7 mouse cellular contexts compared by ENCODE assay signal in the genomic region with DNA sequence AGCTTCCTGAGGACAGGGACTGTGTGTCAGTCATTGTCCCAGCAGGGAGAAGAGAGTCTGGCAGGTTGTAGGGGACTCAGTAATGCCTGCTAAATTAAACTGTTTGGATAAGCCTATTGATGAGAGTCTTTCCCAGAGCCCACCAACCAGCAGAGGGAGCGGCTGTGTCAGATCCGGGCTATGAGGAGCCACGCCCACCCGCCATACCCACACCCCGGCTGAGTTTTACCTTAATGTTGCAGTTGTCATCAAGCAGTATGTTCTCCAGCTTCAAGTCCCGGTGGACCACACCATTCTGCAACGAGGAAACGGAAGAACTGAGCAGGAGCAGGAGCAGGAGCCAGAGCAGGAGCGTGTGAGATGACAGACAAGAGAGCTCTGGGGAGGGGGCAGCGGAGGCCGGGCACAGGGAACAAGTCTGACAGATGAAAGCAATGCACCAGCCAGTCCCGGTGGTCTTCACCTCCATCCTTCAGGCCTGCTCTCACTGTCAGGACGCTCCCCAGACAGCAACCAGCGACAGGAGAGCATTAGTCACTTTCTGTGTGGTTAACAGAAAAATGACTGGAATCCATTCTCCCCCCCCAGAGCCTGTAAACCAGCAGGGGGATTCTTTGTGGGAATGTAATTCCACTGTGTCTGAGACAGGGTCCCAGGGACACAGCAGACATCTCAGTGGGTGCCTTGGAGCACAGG. TPM values are rescaled to one million over a fixed set of nuclear protein-coding genes. Genes with fewer than 3 reads are reported as not detected.
DNase-seq lines count a peak whose midpoint lies in the region; ATAC-seq and TF ChIP-seq lines count a peak whose summit lies in the region.

No protein-coding gene starts in this region.

- H3K27me3 ChIP-seq in liver, postnatal 0 days (ENCODE audit: insufficient read depth, low read length), result no peaks in the 10 kb centered on the region
- no peaks in the 10 kb centered on the region for H3K27me3 ChIP-seq in embryonic facial prominence, embryonic 10.5 days (replicated peaks; ENCODE audit: low read depth, poor library complexity, severe bottlenecking)
- no peaks in the 10 kb centered on the region for H3K27me3 ChIP-seq in intestine, embryonic 15.5 days (replicated peaks)
- no peaks in the 10 kb centered on the region for H3K27me3 ChIP-seq in midbrain, embryonic 16.5 days (ENCODE audit: control insufficient read depth, insufficient read depth, low read depth, low read length)

- peak; percentile 26 for DNase-seq in liver
- no peak for DNase-seq in liver, postnatal 0 days
- DNase-seq in embryonic facial prominence, embryonic 10.5 days (ENCODE audit: low spot score), result peak; percentile 55
- no peak for DNase-seq in frontal cortex, adult 2 months (ENCODE audit: extremely low spot score in 1 of 2, low spot score in 1 of 2)
- DNase-seq in gastrocnemius, adult 18-20 months (ENCODE audit: low spot score), result no peak

- 38% methylated on average over 14 of the region's 14 CpGs for WGBS in liver, postnatal 0 days (ENCODE audit: insufficient replicate concordance)
- 32% methylated on average over 14 of the region's 14 CpGs for WGBS in embryonic facial prominence, embryonic 10.5 days
- WGBS in intestine, embryonic 15.5 days, result 23% methylated on average over 14 of the region's 14 CpGs
- 15% methylated on average over 14 of the region's 14 CpGs for WGBS in midbrain, embryonic 16.5 days

- no peak for ATAC-seq in liver, postnatal 0 days
- ATAC-seq in intestine, embryonic 15.5 days, result no peak
- 0 out of 2 replicates have a peak, but pooled peaks have one; percentile 7 for ATAC-seq in midbrain, embryonic 16.5 days

- no peak; the same call in 1 of the 2 replicates for TF ChIP-seq CTCF in liver, postnatal 0 days (IDR thresholded peaks at IDR 0.05; ENCODE audit: low read depth)

- no peaks in the 10 kb centered on the region for H3K36me3 ChIP-seq in liver, postnatal 0 days (replicated peaks; ENCODE audit: insufficient read depth, low read length)
- H3K36me3 ChIP-seq in embryonic facial prominence, embryonic 10.5 days (replicated peaks), result peaks cover 32% of the 10 kb centered on the region
- no peaks in the 10 kb centered on the region for H3K36me3 ChIP-seq in intestine, embryonic 15.5 days
- H3K36me3 ChIP-seq in midbrain, embryonic 16.5 days (ENCODE audit: control insufficient read depth, insufficient read depth, low read length), result no peaks in the 10 kb centered on the region

- no peak for TF ChIP-seq EP300 in liver, postnatal 0 days (IDR thresholded peaks at IDR 0.05; ENCODE audit: low read depth)

- no peaks in the 10 kb centered on the region for H3K9me3 ChIP-seq in liver, postnatal 0 days (ENCODE audit: low read length)
- H3K9me3 ChIP-seq in embryonic facial prominence, embryonic 10.5 days, result no peaks in the 10 kb centered on the region
- H3K9me3 ChIP-seq in intestine, embryonic 15.5 days, result no peaks in the 10 kb centered on the region
- H3K9me3 ChIP-seq in midbrain, embryonic 16.5 days (replicated peaks; ENCODE audit: control insufficient read depth, low read length, poor library complexity, severe bottlenecking), result no peaks in the 10 kb centered on the region

- H3K4me3 ChIP-seq in liver, postnatal 0 days (ENCODE audit: low read depth, low read length), result no peak overlapping the region
- peak overlapping the region; percentile 1; the same call in 1 of the 2 replicates for H3K4me3 ChIP-seq in embryonic facial prominence, embryonic 10.5 days
- H3K4me3 ChIP-seq in intestine, embryonic 15.5 days (replicated peaks), result no peak overlapping the region
- no peak overlapping the region for H3K4me3 ChIP-seq in midbrain, embryonic 16.5 days (ENCODE audit: low read depth, low read length)

- peaks cover 16% of the 10 kb centered on the region for H3K4me1 ChIP-seq in liver, postnatal 0 days (ENCODE audit: insufficient read depth)
- peaks cover 75% of the 10 kb centered on the region for H3K4me1 ChIP-seq in embryonic facial prominence, embryonic 10.5 days
- H3K4me1 ChIP-seq in intestine, embryonic 15.5 days (replicated peaks), result peaks cover 28% of the 10 kb centered on the region
- peaks cover 27% of the 10 kb centered on the region for H3K4me1 ChIP-seq in midbrain, embryonic 16.5 days (ENCODE audit: control insufficient read depth, insufficient read depth, low read length)

- H3K4me2 ChIP-seq in liver, postnatal 0 days (ENCODE audit: low read depth, low read length), result no peak overlapping the region
- H3K4me2 ChIP-seq in intestine, embryonic 15.5 days (replicated peaks), result 0 out of 2 replicates have a peak overlapping the region, but pooled peaks have one; percentile 12
- H3K4me2 ChIP-seq in midbrain, embryonic 16.5 days (ENCODE audit: low read length), result peak overlapping the region; percentile 1; the same call in 1 of the 2 replicates

- no peak overlapping the region for H3K27ac ChIP-seq in liver, postnatal 0 days (ENCODE audit: low read depth)
- H3K27ac ChIP-seq in embryonic facial prominence, embryonic 10.5 days (replicated peaks), result peak overlapping the region; percentile 45; the same call in 1 of the 2 replicates
- peak overlapping the region; percentile 29; the same call in 1 of the 2 replicates for H3K27ac ChIP-seq in intestine, embryonic 15.5 days
- H3K27ac ChIP-seq in midbrain, embryonic 16.5 days (ENCODE audit: low read length), result peak overlapping the region; percentile 23; the same call in 1 of the 2 replicates

- no peak overlapping the region for H3K9ac ChIP-seq in liver, postnatal 0 days (replicated peaks)
- no peak overlapping the region for H3K9ac ChIP-seq in intestine, embryonic 15.5 days
- H3K9ac ChIP-seq in midbrain, embryonic 16.5 days (ENCODE audit: low read depth, low read length), result no peak overlapping the region

RNA-seq across cellular contexts. Expression of a gene that starts 48.2 kb away (rescaled TPM):
- 0.13 and 0.20 TPM in 2 replicates for polyA plus RNA-seq in liver, postnatal 0 days (2015; fragmentation: Nextera tagmentation; extraction: Ambion mirVana)
- 2.4 and 2.7 TPM in 2 replicates for polyA plus RNA-seq in embryonic facial prominence, embryonic 10.5 days (2016; fragmentation: Nextera tagmentation; extraction: Ambion mirVana)
- polyA plus RNA-seq in intestine, embryonic 15.5 days (2015; fragmentation: Nextera tagmentation; extraction: Ambion mirVana), result 0.92 and 0.97 TPM in 2 replicates
- polyA plus RNA-seq in midbrain, embryonic 16.5 days (2015; fragmentation: Nextera tagmentation; extraction: Ambion mirVana), result 5.5 and 5.6 TPM in 2 replicates
- polyA plus RNA-seq in frontal cortex, adult 2 months (2012; rRNA removed), result 23.4 and 24.2 TPM in 2 replicates
- 10 to 100 TPM; 25.0 to 28.4 TPM for total RNA-seq in gastrocnemius, adult 18-20 months (2021)

Comparison
In these comparisons a context has a peak if more than half of its experiments do, and no peak if none do; other contexts are left out.
1. DNase-seq: peak in liver (single experiment) and embryonic facial prominence, embryonic 10.5 days (single experiment); none in liver, postnatal 0 days (single experiment), frontal cortex, adult 2 months (0 of 2) and gastrocnemius, adult 18-20 months (single experiment).